Mouse (Mus musculus) stomach, postnatal 0 days (tissue): ENCODE results near the gene Stip1.

Experiments
- CTCF ChIP-seq: IDR thresholded peaks from 2 replicates; pipeline ENCODE4 v1.5.1; 2016; ENCODE audit warnings: antibody characterized with exemption, low read depth, mild to moderate bottlenecking, moderate library complexity
- EP300 ChIP-seq: optimal IDR thresholded peaks from 2 replicates; pipeline ENCODE3; 2016; ENCODE audit warnings: antibody characterized with exemption

- TF ChIP-seq CTCF: no peak
- no peak for TF ChIP-seq EP300
Observed at GRCm38 (mm10) chr19:6999360-7000063, 40.3 kb downstream of the Stip1 start.
